Mouse (Mus musculus): Measurements from ENCODE around the gene Csrp3. TPM values are rescaled to one million over a fixed set of nuclear protein-coding genes. Genes with fewer than 3 reads are reported as not detected.

Csrp3 gene
- total and polyA plus RNA-seq, 3 experiments: 0.17 to 0.81 TPM; not detected in 1

GRCm38 (mm10) chr7:48845213-48845973 lies 2.4 kb downstream of the Csrp3 start:
- Histone ChIP-seq H3K9me3 (replicated peaks; ENCODE audit: insufficient read depth, low read length) (no peaks in the 10 kb centered on the region), H3K79me2 (ENCODE audit: control insufficient read depth, insufficient read depth, low read length, poor library complexity) (no peaks in the 10 kb centered on the region), H3K27me3 (ENCODE audit: control insufficient read depth in 1 of 2, insufficient read depth in 2 of 2, low read length in 2 of 2) (peaks cover 1 to 2% of the 10 kb centered on the region in 2 experiments; a peak in 2 of 4 replicates), H3K9ac (ENCODE audit: control insufficient read depth, low read depth, low read length, poor library complexity, severe bottlenecking) (no peak overlapping the region), H3K4me3 (ENCODE audit: control insufficient read depth in 1 of 2, insufficient read depth in 1 of 2, low read depth in 2 of 2, low read length in 2 of 2) (no peak overlapping the region), H3K27ac (ENCODE audit: control insufficient read depth, low read depth, low read length) (no peak overlapping the region), H3K36me3 (ENCODE audit: control insufficient read depth in 1 of 2, insufficient read depth in 2 of 2, low read length in 2 of 2) (no peaks in the 10 kb centered on the region), H3K4me1 (ENCODE audit: control insufficient read depth in 1 of 2, insufficient read depth in 2 of 2, low read length in 2 of 2) (0 out of 4 replicates have a peak, but pooled peaks cover 0 to 2% of the 10 kb centered on the region in 2 experiments)
- no peak for DNase-seq (ENCODE audit: low read depth, low spot score)
- TF ChIP-seq CHD2 (IDR thresholded peaks at IDR 0.05; ENCODE audit: low read length): no peak
- TF ChIP-seq NELFE (IDR thresholded peaks at IDR 0.05; ENCODE audit: low read depth, low read length): no peak
- no peak for TF ChIP-seq TCF12 (IDR thresholded peaks at IDR 0.05; ENCODE audit: low read depth, low read length)
- no peak for TF ChIP-seq TAL1 (IDR thresholded peaks at IDR 0.05; ENCODE audit: low read length)
- TF ChIP-seq EP300 (IDR thresholded peaks at IDR 0.05; ENCODE audit: low read depth in 1 of 2, low read length in 2 of 2): no peak
- TF ChIP-seq MAFK (IDR thresholded peaks at IDR 0.05; ENCODE audit: borderline replicate concordance, low read depth, low read length): no peak
- no peak for TF ChIP-seq GATA1 (IDR thresholded peaks at IDR 0.05; ENCODE audit: low read depth, low read length)

GRCm38 (mm10) chr7:48843541-48843940 lies 4.3 kb downstream of the Csrp3 start:
- no peak overlapping the region for H3K4me3 ChIP-seq (ENCODE audit: control insufficient read depth in 1 of 2, insufficient read depth in 1 of 2, low read depth in 2 of 2, low read length in 2 of 2)
- no peaks in the 10 kb centered on the region for H3K36me3 ChIP-seq (ENCODE audit: control insufficient read depth in 1 of 2, insufficient read depth in 2 of 2, low read length in 2 of 2)
- no peak for TF ChIP-seq GABPA (IDR thresholded peaks at IDR 0.05; ENCODE audit: low read depth, low read length)
- no peak for TF ChIP-seq HCFC1 (IDR thresholded peaks at IDR 0.05; ENCODE audit: low read depth, low read length)
- TF ChIP-seq CHD1 (IDR thresholded peaks at IDR 0.05; ENCODE audit: low read depth, low read length): no peak
- TF ChIP-seq UBTF (IDR thresholded peaks at IDR 0.05; ENCODE audit: borderline replicate concordance, insufficient read depth, low read depth, low read length): no peak
- no peak for TF ChIP-seq SIN3A (IDR thresholded peaks at IDR 0.05; ENCODE audit: low read length)
- TF ChIP-seq GATA1 (IDR thresholded peaks at IDR 0.05; ENCODE audit: low read depth, low read length): no peak
- no peak for TF ChIP-seq EP300 (IDR thresholded peaks at IDR 0.05; ENCODE audit: low read depth in 1 of 2, low read length in 2 of 2)
- no peak for TF ChIP-seq NELFE (IDR thresholded peaks at IDR 0.05; ENCODE audit: low read depth, low read length)
- TF ChIP-seq USF1 (IDR thresholded peaks at IDR 0.05; ENCODE audit: low read depth, low read length): no peak
- no peak for TF ChIP-seq MXI1 (IDR thresholded peaks at IDR 0.05; ENCODE audit: low read depth, low read length)
- TF ChIP-seq ZNF384 (IDR thresholded peaks at IDR 0.05; ENCODE audit: low read depth, low read length): no peak
- TF ChIP-seq MYC (IDR thresholded peaks at IDR 0.05; ENCODE audit: low read depth, low read length): no peak
- TF ChIP-seq ELF1 (IDR thresholded peaks at IDR 0.05; ENCODE audit: low read depth, low read length): no peak
- TF ChIP-seq MYB (IDR thresholded peaks at IDR 0.05; ENCODE audit: low read depth, low read length): no peak
- TF ChIP-seq MEF2A (IDR thresholded peaks at IDR 0.05; ENCODE audit: extremely low read depth, insufficient replicate concordance, low read depth, low read length, poor library complexity, severe bottlenecking): no peak
- TF ChIP-seq CHD2 (IDR thresholded peaks at IDR 0.05; ENCODE audit: low read length): no peak
- TF ChIP-seq NRF1 (IDR thresholded peaks at IDR 0.05; ENCODE audit: insufficient read depth, low read depth, low read length, poor library complexity, severe bottlenecking): no peak
- TF ChIP-seq USF2 (IDR thresholded peaks at IDR 0.05; ENCODE audit: borderline replicate concordance in 1 of 2, insufficient read depth in 1 of 2, low read depth in 1 of 2, low read length in 2 of 2): no peak
- H3K9ac ChIP-seq (ENCODE audit: control insufficient read depth, low read depth, low read length, poor library complexity, severe bottlenecking): no peak overlapping the region
- H3K27me3 ChIP-seq (ENCODE audit: control insufficient read depth in 1 of 2, insufficient read depth in 2 of 2, low read length in 2 of 2): peaks cover 0 to 1% of the 10 kb centered on the region in 2 experiments; a peak in 2 of 4 replicates
- no peak for DNase-seq (ENCODE audit: low read depth, low spot score)
- H3K79me2 ChIP-seq (ENCODE audit: control insufficient read depth, insufficient read depth, low read length, poor library complexity): no peaks in the 10 kb centered on the region
- H3K27ac ChIP-seq (ENCODE audit: control insufficient read depth, low read depth, low read length): no peak overlapping the region
- no peaks in the 10 kb centered on the region for H3K9me3 ChIP-seq (replicated peaks; ENCODE audit: insufficient read depth, low read length)
- H3K4me1 ChIP-seq (ENCODE audit: control insufficient read depth in 1 of 2, insufficient read depth in 2 of 2, low read length in 2 of 2): 0 out of 4 replicates have a peak, but pooled peaks cover 0 to 2% of the 10 kb centered on the region in 2 experiments
